Mouse (Mus musculus) heart, postnatal 0 days (tissue): ENCODE measurements around the gene Gpat2.

Experiments
- CTCF ChIP-seq: IDR thresholded peaks from 2 replicates; pipeline ENCODE4 v1.5.1; 2016; ENCODE audit warnings: antibody characterized with exemption, control low read depth, low read depth
- EP300 ChIP-seq: IDR thresholded peaks from 2 replicates; pipeline ENCODE4 v1.6.1; 2016; ENCODE audit warnings: antibody characterized with exemption, low read depth

- TF ChIP-seq CTCF (no peak), EP300 (no peak)
These were observed 45.7 kb downstream of the Gpat2 start for GRCm38 (mm10) chr2:127470661-127471060.
